Mouse (Mus musculus) cerebellum, adult 18-20 months (tissue): ENCODE results near the gene Gm43064.
"Not testable (repeated sequence)": the region's sequence is repeated elsewhere in the genome, so short reads cannot be mapped to it uniquely, and the experiment has no call there.

Experiments used
- DNase-seq, 2 experiments: peaks; one replicate each; pipeline ENCODE4 v3.0.0; 2021

The Gm43064 gene

DNA sequence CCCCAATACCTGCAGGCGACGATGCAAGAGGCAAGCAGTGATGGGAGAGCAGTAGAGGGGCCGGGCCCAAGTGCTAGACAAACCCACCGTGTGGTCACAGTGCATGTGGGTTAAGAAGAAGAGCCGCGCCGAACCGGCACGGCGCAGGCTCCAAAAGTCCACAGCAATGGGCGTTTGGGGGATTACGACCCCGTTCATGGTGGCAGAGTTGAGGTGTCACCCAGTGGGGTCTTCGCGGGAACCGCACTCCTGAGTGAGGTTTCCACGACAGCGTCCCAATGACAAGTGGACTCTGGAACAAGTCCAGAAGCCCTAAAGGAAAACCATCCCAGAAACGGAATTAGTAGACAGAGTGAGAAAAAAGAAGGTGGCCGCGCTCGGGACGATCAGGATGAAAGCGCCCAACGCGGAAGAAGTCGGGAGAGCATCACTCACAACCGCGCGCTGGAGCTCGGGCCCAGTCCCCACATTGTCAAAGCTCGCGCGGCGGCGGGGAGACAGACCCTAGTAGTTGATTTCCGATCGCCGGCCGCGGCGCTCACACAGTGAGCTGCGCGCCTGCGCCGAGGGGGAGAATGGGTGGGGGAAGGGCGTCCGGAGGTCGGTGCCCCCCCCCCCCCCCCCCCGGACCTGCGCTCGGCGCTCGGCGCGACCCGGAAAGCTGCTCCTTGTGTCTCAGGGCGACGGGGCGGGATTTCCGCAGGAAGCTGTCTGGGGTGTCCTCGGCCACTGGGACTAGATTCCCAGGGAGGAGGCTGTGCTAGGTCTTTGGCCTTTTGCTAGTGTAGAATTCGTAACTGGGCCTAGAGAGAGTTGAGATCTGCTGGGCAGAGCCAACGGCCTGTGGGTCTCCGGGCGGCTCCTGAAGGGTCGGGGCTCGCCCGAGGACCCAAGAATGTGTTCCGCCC, at the start of gene Gm43064, which contains the start of the genes Dclre1b and Ap4b1:
Gene Gm43064, plus strand, starts transcription at position 683 of the 908 bp plus-strand sequence.
Gene Dclre1b, minus strand, starts transcription at position 554 of the 908 bp plus-strand sequence.
Gene Ap4b1, plus strand, starts transcription at position 630 of the 908 bp plus-strand sequence.
- peak; percentile 92 to 94 for DNase-seq

GRCm38 (mm10) chr3:103766789-103767188, 42.6 kb upstream of the Gm43064 start:
- DNase-seq: no peak

- DNase-seq: peak; percentile 84 to 87
Measured at GRCm38 (mm10) chr3:103771531-103772130, 37.7 kb upstream of the Gm43064 start.

- no peak for DNase-seq
Measured at GRCm38 (mm10) chr3:103772846-103773245, 36.5 kb upstream of the Gm43064 start.

DNA sequence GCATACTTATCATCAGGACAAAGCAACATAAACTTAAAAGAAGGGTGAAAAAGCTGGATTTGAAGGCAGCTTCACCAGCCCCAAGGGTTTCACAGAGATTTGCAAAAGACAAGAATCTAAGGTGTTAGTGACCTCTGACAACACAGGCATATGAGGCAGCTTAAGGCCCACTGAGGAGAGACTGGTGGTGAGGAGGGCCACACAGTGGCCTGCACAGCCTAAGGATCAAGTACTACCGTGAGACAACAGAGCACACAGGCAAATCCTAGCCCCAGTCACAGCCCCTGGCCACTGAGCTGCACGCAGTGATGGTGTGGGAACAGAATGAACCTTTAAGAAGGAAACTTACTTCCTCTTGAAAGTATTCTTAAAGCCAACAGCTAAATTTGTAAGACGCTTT, 35.9 kb upstream of the Gm43064 start:
- no peak for DNase-seq

- DNase-seq: no peak
Measured at GRCm38 (mm10) chr3:103774009-103774408, 35.4 kb upstream of the Gm43064 start.

GRCm38 (mm10) chr3:103777940-103778339, 31.4 kb upstream of the Gm43064 start:
- peak; percentile 69 to 81 for DNase-seq

- no peak for DNase-seq
Measured at GRCm38 (mm10) chr3:103778660-103779059, 30.7 kb upstream of the Gm43064 start.

GRCm38 (mm10) chr3:103779183-103779582, 30.2 kb upstream of the Gm43064 start:
- no peak for DNase-seq

DNA sequence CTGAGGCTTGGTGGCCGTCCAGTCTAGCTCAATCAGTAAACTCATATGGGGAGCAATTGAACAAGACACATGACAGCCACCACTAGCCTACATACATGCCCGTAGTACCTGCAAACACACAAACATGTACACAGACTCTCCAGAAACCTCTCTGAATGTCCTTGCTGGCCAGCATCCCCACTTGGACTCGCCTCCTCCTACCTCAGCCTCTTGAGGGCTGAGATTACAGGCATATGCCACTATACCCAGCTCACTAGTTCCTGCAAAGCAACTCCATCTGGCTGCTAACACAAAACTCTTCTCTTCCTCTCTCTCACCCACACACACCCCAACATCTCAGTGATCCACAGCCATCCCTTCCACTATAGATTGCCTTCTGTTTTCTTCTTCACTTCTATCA, 29.1 kb upstream of the Gm43064 start:
- peak in 1 of 2 experiments; percentile 47 for DNase-seq

DNA sequence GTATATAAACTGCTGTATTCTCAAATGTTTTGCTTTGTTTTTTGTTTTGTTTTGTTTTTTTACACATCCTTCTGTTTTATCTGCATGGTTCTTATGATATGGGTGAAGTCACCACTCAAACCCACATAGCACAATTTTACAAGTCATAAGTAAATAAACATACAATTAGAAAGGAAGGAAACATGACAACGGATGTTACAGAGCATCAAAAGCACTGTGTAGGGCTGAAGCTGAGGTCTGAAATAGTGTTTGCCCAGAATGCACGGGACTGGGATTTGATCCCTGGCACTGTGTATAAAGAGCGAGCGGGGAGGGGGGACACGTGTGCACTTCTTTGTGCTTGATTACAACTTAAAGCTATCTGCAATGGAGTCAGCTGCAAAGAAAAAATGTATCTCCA, 28.6 kb upstream of the Gm43064 start:
- no peak for DNase-seq

DNA sequence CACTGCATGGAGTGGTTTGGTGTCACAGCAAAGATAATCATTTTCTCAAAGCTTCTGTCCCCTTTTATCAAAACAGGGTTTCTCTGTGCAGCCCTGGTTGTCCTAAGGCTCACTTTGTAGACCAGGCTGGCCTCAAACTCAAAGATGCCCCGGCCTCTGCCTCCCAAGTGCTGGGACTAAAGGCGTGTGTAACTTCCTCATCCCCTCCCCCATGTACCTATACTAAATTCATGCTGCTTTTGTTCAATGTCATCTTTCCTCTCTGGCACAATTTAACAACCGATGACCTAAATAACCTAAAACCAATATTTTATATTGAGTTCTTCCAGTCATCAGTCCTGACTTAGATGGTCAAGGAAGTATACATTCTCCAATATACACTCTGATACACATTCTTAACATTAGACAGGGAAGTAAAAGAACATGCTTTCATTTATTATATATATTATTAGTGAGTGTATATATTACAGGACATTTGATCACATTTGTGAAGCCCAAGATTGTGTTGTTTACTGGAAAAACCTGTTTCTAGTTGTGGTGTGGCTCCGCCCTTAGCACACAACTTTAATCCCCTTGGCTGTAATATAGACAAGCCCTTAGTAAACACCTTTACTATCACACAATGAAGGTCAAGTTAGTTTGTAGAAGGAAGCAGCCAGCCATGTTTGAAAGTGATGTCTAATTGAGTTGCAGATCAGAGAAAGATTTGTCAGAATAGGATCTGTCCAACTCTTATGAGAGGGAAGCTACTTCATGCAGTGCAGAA, 26.3 kb upstream of the Gm43064 start:
- DNase-seq: no peak

DNA sequence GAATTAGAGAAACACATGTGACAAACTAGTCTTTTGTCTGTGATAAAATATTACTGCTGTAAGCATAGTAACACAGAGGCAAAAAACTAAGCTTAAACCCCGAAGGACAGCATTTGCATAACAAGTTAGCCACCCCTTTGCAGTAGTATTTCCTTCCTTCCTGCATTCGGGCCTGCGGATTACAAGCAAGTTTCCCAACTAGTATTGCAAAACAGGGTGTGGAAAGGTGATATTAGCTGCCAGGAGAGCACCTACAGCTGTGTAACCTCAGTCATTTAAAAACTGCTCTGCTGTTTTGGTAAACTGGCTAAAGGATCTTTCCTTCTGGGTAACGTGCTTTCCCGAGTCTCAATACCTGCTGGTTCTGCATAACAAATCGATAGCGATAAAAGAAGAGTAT, 22.1 kb upstream of the Gm43064 start:
- DNase-seq: no peak

DNA sequence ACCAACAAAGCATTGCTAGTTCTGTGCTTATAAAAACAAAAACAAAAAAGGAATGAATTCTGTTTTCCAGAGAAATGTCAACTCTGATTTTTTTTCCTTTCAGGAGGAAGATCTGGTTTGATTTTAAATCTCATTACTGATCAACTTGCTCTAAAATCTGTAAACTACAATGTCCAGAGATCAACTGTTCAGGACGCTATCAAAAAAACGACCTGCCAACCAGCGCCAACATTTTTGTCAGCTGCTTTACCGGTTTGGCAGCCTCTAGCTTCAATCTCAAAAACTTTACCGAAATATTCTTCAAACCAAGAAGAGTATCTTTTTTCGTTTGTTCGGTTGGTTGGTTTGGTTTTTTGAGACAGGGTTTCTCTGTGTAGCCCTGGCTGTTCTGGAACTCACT, 20.3 kb upstream of the Gm43064 start:
- no peak for DNase-seq

DNA sequence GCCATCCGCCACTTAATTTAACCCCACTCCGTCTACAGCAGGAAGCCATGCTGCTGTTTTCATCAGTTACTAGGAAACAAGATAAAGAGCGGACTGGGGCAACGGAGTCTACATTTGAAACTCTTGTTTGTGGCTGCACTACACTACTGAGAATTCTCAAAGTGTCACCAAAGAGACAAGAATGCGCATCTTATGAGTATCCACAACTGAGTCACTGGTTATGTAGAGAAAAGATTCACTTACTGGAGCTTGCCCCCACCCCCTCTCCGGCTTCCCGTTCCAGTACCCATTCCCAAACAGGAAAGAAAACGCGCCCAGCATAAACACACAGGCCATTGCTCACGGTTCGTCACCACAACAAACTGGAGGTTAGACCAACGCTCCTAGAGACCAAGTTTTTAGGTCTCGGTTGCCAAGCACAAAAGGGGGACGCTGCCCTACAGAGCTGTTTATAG, 19.5 kb upstream of the Gm43064 start:
- peak in 1 of 2 experiments; percentile 34 for DNase-seq

GRCm38 (mm10) chr3:103790346-103791145, 18.8 kb upstream of the Gm43064 start:
- DNase-seq: peak; percentile 41 to 51

- DNase-seq: peak; percentile 96 to 97
Measured at GRCm38 (mm10) chr3:103791230-103792110, 17.9 kb upstream of the Gm43064 start, which contains the start of gene Hipk1. TSS of gene Hipk1 (minus strand) at chr3:103791563.

DNA sequence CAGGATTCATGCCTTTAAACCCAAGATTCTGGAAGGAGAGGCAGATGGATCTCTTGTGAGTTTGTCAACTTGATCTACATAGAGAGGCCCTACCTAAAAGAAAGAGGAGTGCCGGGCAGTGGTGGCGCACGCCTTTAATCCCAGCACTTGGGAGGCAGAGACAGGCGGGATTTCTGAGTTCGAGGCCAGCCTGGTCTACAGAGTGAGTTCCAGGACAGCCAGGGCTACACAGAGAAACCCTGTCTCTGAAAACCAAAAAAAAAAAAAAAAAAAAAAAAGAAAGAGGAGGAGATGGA, 17.3 kb upstream of the Gm43064 start:
- DNase-seq: not testable (repeated sequence)

DNA sequence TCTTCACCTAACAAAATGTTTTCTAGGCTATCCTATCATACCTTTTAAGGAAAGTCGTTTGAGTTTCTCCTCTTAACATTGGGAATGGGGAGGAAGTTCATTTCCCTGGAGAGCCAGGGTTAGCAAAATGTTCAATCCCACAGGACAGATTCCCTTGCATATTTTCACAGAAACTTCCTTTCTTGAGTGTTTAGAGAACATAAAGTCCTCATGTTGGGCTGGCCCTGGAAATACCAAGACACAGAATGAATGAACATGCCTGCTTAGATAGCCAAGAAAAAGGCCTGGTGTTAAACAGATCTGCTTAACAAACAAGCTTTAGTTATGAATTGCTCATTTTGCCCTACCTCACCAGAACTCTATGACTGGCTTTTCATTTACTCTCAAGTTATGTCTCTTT, 16.8 kb upstream of the Gm43064 start:
- DNase-seq: no peak

GRCm38 (mm10) chr3:103796389-103796788, 13.0 kb upstream of the Gm43064 start:
- DNase-seq: no peak

DNA sequence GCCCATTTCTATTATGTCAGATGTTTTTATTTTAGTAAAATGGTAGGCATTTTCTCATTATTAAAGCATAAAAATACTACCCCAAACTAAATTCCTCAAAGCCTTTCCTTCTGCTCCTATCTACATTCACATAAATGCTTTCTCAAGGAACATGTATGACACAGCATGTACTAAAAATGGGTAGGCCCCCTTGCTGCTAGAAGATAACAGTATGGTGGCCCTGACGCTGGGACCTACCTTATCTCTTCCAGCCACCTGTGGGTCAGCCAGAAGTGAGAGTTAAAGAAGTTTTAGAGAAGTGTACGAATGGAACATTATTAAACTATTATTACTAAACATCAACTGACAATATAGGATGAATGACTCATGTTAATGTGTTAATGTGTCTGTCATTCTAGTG, 9.9 kb upstream of the Gm43064 start:
- DNase-seq: no peak
